Mouse (Mus musculus): ENCODE measurements at regions not wholly inside any gene's neighbourhood (a gene's known extent, or its start where the extent isn't known, plus 50 kb on each side); places are given as distances from the start of the nearest gene placed in this dataset.

- Histone ChIP-seq H3K27ac (ENCODE audit: low read depth, low read length) (no peak overlapping the region), H3K36me3 (ENCODE audit: control insufficient read depth, insufficient read depth, low read length) (no peaks in the 10 kb centered on the region), H3K27me3 (ENCODE audit: control insufficient read depth, insufficient read depth, low read length) (no peaks in the 10 kb centered on the region), H3K9ac (ENCODE audit: low read length) (no peak overlapping the region), H3K4me3 (ENCODE audit: low read depth, low read length) (no peak overlapping the region), H3K4me2 (ENCODE audit: low read depth) (no peak overlapping the region), H3K4me1 (ENCODE audit: control insufficient read depth, insufficient read depth, low read length) (no peaks in the 10 kb centered on the region), H3K9me3 (ENCODE audit: control insufficient read depth, low read length) (no peaks in the 10 kb centered on the region)
- no peak for DNase-seq (ENCODE audit: low spot score)
- WGBS: 89% methylated on average over 5 of the region's 5 CpGs
- ATAC-seq (ENCODE audit: insufficient read depth, low FRiP score, low TSS enrichment): no peak
Observed at GRCm38 (mm10) chr14:45746176-45746575, 88.2 kb upstream of the Ddhd1 start.

GRCm38 (mm10) chr14:45757376-45757775 is 99.4 kb upstream of the Ddhd1 start:
- Histone ChIP-seq H3K9me3 (ENCODE audit: control insufficient read depth, low read length) (no peaks in the 10 kb centered on the region), H3K4me1 (ENCODE audit: control insufficient read depth, insufficient read depth, low read length) (no peaks in the 10 kb centered on the region), H3K9ac (ENCODE audit: low read length) (no peak overlapping the region), H3K27me3 (ENCODE audit: control insufficient read depth, insufficient read depth, low read length) (no peaks in the 10 kb centered on the region), H3K4me2 (ENCODE audit: low read depth) (no peak overlapping the region), H3K36me3 (ENCODE audit: control insufficient read depth, insufficient read depth, low read length) (no peaks in the 10 kb centered on the region), H3K4me3 (ENCODE audit: low read depth, low read length) (no peak overlapping the region), H3K27ac (ENCODE audit: low read depth, low read length) (no peak overlapping the region)
- no peak for DNase-seq (ENCODE audit: low spot score)
- WGBS: 0% methylated on average over 1 of the region's 1 CpGs
- no peak for ATAC-seq (ENCODE audit: insufficient read depth, low FRiP score, low TSS enrichment)

GRCm38 (mm10) chr14:45760890-45761680 is 103.1 kb upstream of the Ddhd1 start:
- WGBS: 96% methylated on average over 16 of the region's 16 CpGs
- no peak for DNase-seq (ENCODE audit: low spot score)
- H3K27ac ChIP-seq (ENCODE audit: low read depth, low read length): no peak overlapping the region

GRCm38 (mm10) chr14:45764231-45764630 is 106.3 kb upstream of the Ddhd1 start:
- Histone ChIP-seq H3K27ac (ENCODE audit: low read depth, low read length) (no peak overlapping the region), H3K4me3 (ENCODE audit: low read depth, low read length) (no peak overlapping the region), H3K4me2 (ENCODE audit: low read depth) (no peak overlapping the region), H3K9ac (ENCODE audit: low read length) (no peak overlapping the region), H3K36me3 (ENCODE audit: control insufficient read depth, insufficient read depth, low read length) (no peaks in the 10 kb centered on the region), H3K9me3 (ENCODE audit: control insufficient read depth, low read length) (no peaks in the 10 kb centered on the region), H3K27me3 (ENCODE audit: control insufficient read depth, insufficient read depth, low read length) (no peaks in the 10 kb centered on the region), H3K4me1 (ENCODE audit: control insufficient read depth, insufficient read depth, low read length) (no peaks in the 10 kb centered on the region)
- ATAC-seq (ENCODE audit: insufficient read depth, low FRiP score, low TSS enrichment): no peak
- DNase-seq (ENCODE audit: low spot score): no peak
- WGBS: 76% methylated on average over 3 of the region's 3 CpGs

More at GRCm38 (mm10) chr14:45760890-45761680, 103.1 kb upstream of the Ddhd1 start:
- Histone ChIP-seq H3K9me3 (ENCODE audit: control insufficient read depth, low read length) (no peaks in the 10 kb centered on the region), H3K36me3 (ENCODE audit: control insufficient read depth, insufficient read depth, low read length) (no peaks in the 10 kb centered on the region), H3K27me3 (ENCODE audit: control insufficient read depth, insufficient read depth, low read length) (no peaks in the 10 kb centered on the region), H3K9ac (ENCODE audit: low read length) (no peak overlapping the region), H3K4me3 (ENCODE audit: low read depth, low read length) (no peak overlapping the region), H3K4me2 (ENCODE audit: low read depth) (no peak overlapping the region), H3K4me1 (ENCODE audit: control insufficient read depth, insufficient read depth, low read length) (no peaks in the 10 kb centered on the region)
- ATAC-seq (ENCODE audit: insufficient read depth, low FRiP score, low TSS enrichment): no peak

GRCm38 (mm10) chr14:45766582-45766981 is 108.6 kb upstream of the Ddhd1 start:
- no peak overlapping the region for H3K4me3 ChIP-seq (ENCODE audit: low read depth, low read length)
- no peaks in the 10 kb centered on the region for H3K36me3 ChIP-seq (ENCODE audit: control insufficient read depth, insufficient read depth, low read length)
- no peak for ATAC-seq (ENCODE audit: insufficient read depth, low FRiP score, low TSS enrichment)
- H3K9ac ChIP-seq (ENCODE audit: low read length): no peak overlapping the region
- DNase-seq (ENCODE audit: low spot score): no peak
- no peak overlapping the region for H3K4me2 ChIP-seq (ENCODE audit: low read depth)
- 95% methylated on average over 1 of the region's 1 CpGs for WGBS
- H3K4me1 ChIP-seq (ENCODE audit: control insufficient read depth, insufficient read depth, low read length): no peaks in the 10 kb centered on the region
- H3K27ac ChIP-seq (ENCODE audit: low read depth, low read length): no peak overlapping the region
- H3K9me3 ChIP-seq (ENCODE audit: control insufficient read depth, low read length): no peaks in the 10 kb centered on the region
- H3K27me3 ChIP-seq (ENCODE audit: control insufficient read depth, insufficient read depth, low read length): no peaks in the 10 kb centered on the region

GRCm38 (mm10) chr14:45772665-45773277 is 114.8 kb upstream of the Ddhd1 start:
- ATAC-seq (ENCODE audit: insufficient read depth, low FRiP score, low TSS enrichment): peak; percentile 74
- WGBS: 22% methylated on average over 19 of the region's 19 CpGs
- Histone ChIP-seq H3K4me3 (ENCODE audit: low read depth, low read length) (no peak overlapping the region), H3K27me3 (ENCODE audit: control insufficient read depth, insufficient read depth, low read length) (no peaks in the 10 kb centered on the region), H3K9me3 (ENCODE audit: control insufficient read depth, low read length) (no peaks in the 10 kb centered on the region), H3K4me2 (ENCODE audit: low read depth) (no peak overlapping the region; the same call in 1 of the 2 replicates), H3K36me3 (ENCODE audit: control insufficient read depth, insufficient read depth, low read length) (no peaks in the 10 kb centered on the region), H3K9ac (ENCODE audit: low read length) (no peak overlapping the region), H3K27ac (ENCODE audit: low read depth, low read length) (no peak overlapping the region), H3K4me1 (ENCODE audit: control insufficient read depth, insufficient read depth, low read length) (no peaks in the 10 kb centered on the region)
- peak; percentile 73 for DNase-seq (ENCODE audit: low spot score)

- Histone ChIP-seq H3K4me2 (ENCODE audit: low read depth) (no peak overlapping the region), H3K27ac (ENCODE audit: low read depth, low read length) (no peak overlapping the region), H3K36me3 (ENCODE audit: control insufficient read depth, insufficient read depth, low read length) (no peaks in the 10 kb centered on the region), H3K27me3 (ENCODE audit: control insufficient read depth, insufficient read depth, low read length) (no peaks in the 10 kb centered on the region), H3K4me1 (ENCODE audit: control insufficient read depth, insufficient read depth, low read length) (no peaks in the 10 kb centered on the region), H3K4me3 (ENCODE audit: low read depth, low read length) (no peak overlapping the region), H3K9me3 (ENCODE audit: control insufficient read depth, low read length) (no peaks in the 10 kb centered on the region), H3K9ac (ENCODE audit: low read length) (no peak overlapping the region)
- DNase-seq (ENCODE audit: low spot score): no peak
- WGBS: 49% methylated on average over 7 of the region's 7 CpGs
- ATAC-seq (ENCODE audit: insufficient read depth, low FRiP score, low TSS enrichment): no peak
Observed at GRCm38 (mm10) chr14:45773326-45773725, 115.4 kb upstream of the Ddhd1 start.

GRCm38 (mm10) chr14:45781850-45782249 is 123.9 kb upstream of the Ddhd1 start:
- H3K27me3 ChIP-seq (ENCODE audit: control insufficient read depth, insufficient read depth, low read length): no peaks in the 10 kb centered on the region
- H3K9ac ChIP-seq (ENCODE audit: low read length): no peak overlapping the region
- DNase-seq (ENCODE audit: low spot score) (no peak), ATAC-seq (ENCODE audit: insufficient read depth, low FRiP score, low TSS enrichment) (no peak)
- H3K4me1 ChIP-seq (ENCODE audit: control insufficient read depth, insufficient read depth, low read length): no peaks in the 10 kb centered on the region
- H3K9me3 ChIP-seq (ENCODE audit: control insufficient read depth, low read length): no peaks in the 10 kb centered on the region
- WGBS: 77% methylated on average over 6 of the region's 6 CpGs
- H3K27ac ChIP-seq (ENCODE audit: low read depth, low read length): no peak overlapping the region
- no peak overlapping the region for H3K4me3 ChIP-seq (ENCODE audit: low read depth, low read length)
- H3K36me3 ChIP-seq (ENCODE audit: control insufficient read depth, insufficient read depth, low read length): no peaks in the 10 kb centered on the region
- H3K4me2 ChIP-seq (ENCODE audit: low read depth): no peak overlapping the region

- Histone ChIP-seq H3K27ac (ENCODE audit: low read depth, low read length) (no peak overlapping the region), H3K36me3 (ENCODE audit: control insufficient read depth, insufficient read depth, low read length) (no peaks in the 10 kb centered on the region), H3K27me3 (ENCODE audit: control insufficient read depth, insufficient read depth, low read length) (no peaks in the 10 kb centered on the region), H3K9me3 (ENCODE audit: control insufficient read depth, low read length) (no peaks in the 10 kb centered on the region), H3K9ac (ENCODE audit: low read length) (no peak overlapping the region), H3K4me3 (ENCODE audit: low read depth, low read length) (no peak overlapping the region), H3K4me2 (ENCODE audit: low read depth) (no peak overlapping the region), H3K4me1 (ENCODE audit: control insufficient read depth, insufficient read depth, low read length) (no peaks in the 10 kb centered on the region)
- DNase-seq (ENCODE audit: low spot score) (no peak), ATAC-seq (ENCODE audit: insufficient read depth, low FRiP score, low TSS enrichment) (no peak)
- 92% methylated on average over 1 of the region's 1 CpGs for WGBS
Observed at GRCm38 (mm10) chr14:45794980-45795379, 137.0 kb upstream of the Ddhd1 start.

All from neural tube, embryonic 11.5 days (tissue).